Mouse (Mus musculus): ENCODE measurements around the gene Map3k3.

The Map3k3 gene

GRCm38 (mm10) chr11:106159216-106159920, 75.0 kb downstream of the Map3k3 start:
- DNase-seq (ENCODE audit: low spot score) = peak; percentile 56

GRCm38 (mm10) chr11:106159921-106160840, 75.8 kb downstream of the Map3k3 start:
- peak; percentile 87 for DNase-seq (ENCODE audit: low spot score)

GRCm38 (mm10) chr11:106160841-106161721, 76.7 kb downstream of the Map3k3 start, which contains the start of the genes Gm10840 and Limd2:
Gene Gm10840, plus strand, starts transcription at chr11:106160850.
Gene Limd2, minus strand, starts transcription at chr11:106160860.
- DNase-seq (ENCODE audit: low spot score) = peak; percentile 61

GRCm38 (mm10) chr11:106162237-106162636, 77.8 kb downstream of the Map3k3 start:
- no peak for DNase-seq (ENCODE audit: low spot score)

- DNase-seq (ENCODE audit: low spot score) = no peak
These were observed 79.1 kb downstream of the Map3k3 start for GRCm38 (mm10) chr11:106163546-106163945.

- no peak for DNase-seq (ENCODE audit: low spot score)
These were observed 80.3 kb downstream of the Map3k3 start for GRCm38 (mm10) chr11:106164601-106165180.

- no peak for DNase-seq (ENCODE audit: low spot score)
These were observed 83.0 kb downstream of the Map3k3 start for GRCm38 (mm10) chr11:106167435-106167834.

- DNase-seq (ENCODE audit: low spot score) = peak; percentile 39
These were observed 86.4 kb downstream of the Map3k3 start for GRCm38 (mm10) chr11:106170807-106171206.

- no peak for DNase-seq (ENCODE audit: low spot score)
These were observed 88.8 kb downstream of the Map3k3 start for GRCm38 (mm10) chr11:106173228-106173627.

GRCm38 (mm10) chr11:106174372-106174771, 90.0 kb downstream of the Map3k3 start:
- DNase-seq (ENCODE audit: low spot score) = no peak

- no peak for DNase-seq (ENCODE audit: low spot score)
These were observed 90.7 kb downstream of the Map3k3 start for GRCm38 (mm10) chr11:106175081-106175480.

GRCm38 (mm10) chr11:106176372-106176771, 92.0 kb downstream of the Map3k3 start:
- no peak for DNase-seq (ENCODE audit: low spot score)

- DNase-seq (ENCODE audit: low spot score) = no peak
These were observed 93.8 kb downstream of the Map3k3 start for GRCm38 (mm10) chr11:106178036-106178782.

- DNase-seq (ENCODE audit: low spot score) = no peak
These were observed 95.5 kb downstream of the Map3k3 start for GRCm38 (mm10) chr11:106179711-106180448.

GRCm38 (mm10) chr11:106180449-106180801, 96.0 kb downstream of the Map3k3 start:
- no peak for DNase-seq (ENCODE audit: low spot score)

GRCm38 (mm10) chr11:106187326-106187725, 102.9 kb downstream of the Map3k3 start:
- no peak for DNase-seq (ENCODE audit: low spot score)

- no peak for DNase-seq (ENCODE audit: low spot score)
These were observed 107.3 kb downstream of the Map3k3 start for GRCm38 (mm10) chr11:106191716-106192115.

- no peak for DNase-seq (ENCODE audit: low spot score)
These were observed 107.8 kb downstream of the Map3k3 start for GRCm38 (mm10) chr11:106192241-106192640.

GRCm38 (mm10) chr11:106192657-106193370, 108.4 kb downstream of the Map3k3 start:
- no peak for DNase-seq (ENCODE audit: low spot score)

All from embryo, embryonic 10 days (tissue).